Mouse (Mus musculus): ENCODE data around the gene Cym. TPM values are rescaled to one million over a fixed set of nuclear protein-coding genes. Genes with fewer than 3 reads are reported as not detected.

Cym gene
- not detected in 2 replicates for polyA plus RNA-seq (2012; ENCODE audit: insufficient read depth, low replicate concordance)

GRCm38 (mm10) chr3:107221608-107222007 is at the start of gene Cym:
TSS of gene Cym (minus strand) at chr3:107221732.
- Histone ChIP-seq H3K27me3 (replicated peaks) (peaks cover 22% of the 10 kb centered on the region), H3K9me3 (peaks cover 11% of the 10 kb centered on the region), H3K4me3 (replicated peaks) (no peak within 1 kb of the TSS), H3K4me1 (no peaks in the 10 kb centered on the region), H3K36me3 (replicated peaks; ENCODE audit: low read length) (no peaks in the 10 kb centered on the region)
- TF ChIP-seq FLI1 (IDR thresholded peaks at IDR 0.05; ENCODE audit: low read length) (no peak), GATA1 (IDR thresholded peaks at IDR 0.05; ENCODE audit: borderline replicate concordance, low read length) (no peak)

GRCm38 (mm10) chr3:107266814-107267345 is 45.3 kb upstream of the Cym start:
- Histone ChIP-seq H3K9me3 (no peaks in the 10 kb centered on the region), H3K4me1 (no peaks in the 10 kb centered on the region), H3K27me3 (replicated peaks) (peaks cover 32% of the 10 kb centered on the region), H3K36me3 (replicated peaks; ENCODE audit: low read length) (no peaks in the 10 kb centered on the region), H3K4me3 (replicated peaks) (no peak overlapping the region)
- no peak for TF ChIP-seq FLI1 (IDR thresholded peaks at IDR 0.05; ENCODE audit: low read length)
- no peak for TF ChIP-seq GATA1 (IDR thresholded peaks at IDR 0.05; ENCODE audit: borderline replicate concordance, low read length)

GRCm38 (mm10) chr3:107261851-107262165 is 40.3 kb upstream of the Cym start:
- no peaks in the 10 kb centered on the region for H3K4me1 ChIP-seq
- H3K9me3 ChIP-seq = no peaks in the 10 kb centered on the region
- no peak overlapping the region for H3K4me3 ChIP-seq (replicated peaks)
- peaks cover 25% of the 10 kb centered on the region for H3K27me3 ChIP-seq (replicated peaks)
- no peaks in the 10 kb centered on the region for H3K36me3 ChIP-seq (replicated peaks; ENCODE audit: low read length)
- no peak for TF ChIP-seq GATA1 (IDR thresholded peaks at IDR 0.05; ENCODE audit: borderline replicate concordance, low read length)
- TF ChIP-seq FLI1 (IDR thresholded peaks at IDR 0.05; ENCODE audit: low read length) = no peak

- peaks cover 24% of the 10 kb centered on the region for H3K27me3 ChIP-seq (replicated peaks)
- H3K4me1 ChIP-seq = no peaks in the 10 kb centered on the region
- H3K4me3 ChIP-seq (replicated peaks) = no peak overlapping the region
- no peaks in the 10 kb centered on the region for H3K36me3 ChIP-seq (replicated peaks; ENCODE audit: low read length)
- no peaks in the 10 kb centered on the region for H3K9me3 ChIP-seq
- TF ChIP-seq GATA1 (IDR thresholded peaks at IDR 0.05; ENCODE audit: borderline replicate concordance, low read length) = no peak
These were observed 39.7 kb upstream of the Cym start for GRCm38 (mm10) chr3:107260956-107261850.

- Histone ChIP-seq H3K9me3 (no peaks in the 10 kb centered on the region), H3K4me1 (no peaks in the 10 kb centered on the region), H3K36me3 (replicated peaks; ENCODE audit: low read length) (no peaks in the 10 kb centered on the region), H3K4me3 (replicated peaks) (no peak overlapping the region), H3K27me3 (replicated peaks) (peaks cover 20% of the 10 kb centered on the region)
- TF ChIP-seq GATA1 (IDR thresholded peaks at IDR 0.05; ENCODE audit: borderline replicate concordance, low read length) (no peak), FLI1 (IDR thresholded peaks at IDR 0.05; ENCODE audit: low read length) (no peak)
These were observed 36.4 kb upstream of the Cym start for GRCm38 (mm10) chr3:107257924-107258323.

- TF ChIP-seq FLI1 (IDR thresholded peaks at IDR 0.05; ENCODE audit: low read length) (no peak), GATA1 (IDR thresholded peaks at IDR 0.05; ENCODE audit: borderline replicate concordance, low read length) (no peak)
- no peaks in the 10 kb centered on the region for H3K36me3 ChIP-seq (replicated peaks; ENCODE audit: low read length)
These were observed 35.2 kb upstream of the Cym start for GRCm38 (mm10) chr3:107256724-107257123.

GRCm38 (mm10) chr3:107255992-107256391 is 34.5 kb upstream of the Cym start:
- H3K4me1 ChIP-seq = peaks cover 12% of the 10 kb centered on the region
- no peak for TF ChIP-seq FLI1 (IDR thresholded peaks at IDR 0.05; ENCODE audit: low read length)

More at GRCm38 (mm10) chr3:107256724-107257123, 35.2 kb upstream of the Cym start:
- Histone ChIP-seq H3K4me3 (replicated peaks) (no peak overlapping the region), H3K27me3 (replicated peaks) (peaks cover 18% of the 10 kb centered on the region), H3K4me1 (peaks cover 8% of the 10 kb centered on the region), H3K9me3 (no peaks in the 10 kb centered on the region)

GRCm38 (mm10) chr3:107253925-107254324 is 32.4 kb upstream of the Cym start:
- TF ChIP-seq GATA1 (IDR thresholded peaks at IDR 0.05; ENCODE audit: borderline replicate concordance, low read length) (no peak), FLI1 (IDR thresholded peaks at IDR 0.05; ENCODE audit: low read length) (no peak)
- no peak overlapping the region for H3K4me3 ChIP-seq (replicated peaks)
- peaks cover 16% of the 10 kb centered on the region for H3K27me3 ChIP-seq (replicated peaks)
- H3K9me3 ChIP-seq = no peaks in the 10 kb centered on the region
- no peaks in the 10 kb centered on the region for H3K36me3 ChIP-seq (replicated peaks; ENCODE audit: low read length)
- H3K4me1 ChIP-seq = peaks cover 17% of the 10 kb centered on the region

More at GRCm38 (mm10) chr3:107255992-107256391, 34.5 kb upstream of the Cym start:
- Histone ChIP-seq H3K9me3 (no peaks in the 10 kb centered on the region), H3K27me3 (replicated peaks) (peaks cover 18% of the 10 kb centered on the region), H3K36me3 (replicated peaks; ENCODE audit: low read length) (no peaks in the 10 kb centered on the region), H3K4me3 (replicated peaks) (no peak overlapping the region)

- Histone ChIP-seq H3K4me1 (peaks cover 17% of the 10 kb centered on the region), H3K36me3 (replicated peaks; ENCODE audit: low read length) (no peaks in the 10 kb centered on the region), H3K4me3 (replicated peaks) (peak overlapping the region; percentile 55), H3K27me3 (replicated peaks) (peaks cover 22% of the 10 kb centered on the region), H3K9me3 (no peaks in the 10 kb centered on the region)
- TF ChIP-seq FLI1 (IDR thresholded peaks at IDR 0.05; ENCODE audit: low read length) (no peak), GATA1 (IDR thresholded peaks at IDR 0.05; ENCODE audit: borderline replicate concordance, low read length) (no peak)
These were observed 30.5 kb upstream of the Cym start for GRCm38 (mm10) chr3:107252035-107252434.

- Histone ChIP-seq H3K4me1 (peaks cover 17% of the 10 kb centered on the region), H3K36me3 (replicated peaks; ENCODE audit: low read length) (no peaks in the 10 kb centered on the region), H3K4me3 (replicated peaks) (no peak overlapping the region), H3K9me3 (no peaks in the 10 kb centered on the region), H3K27me3 (replicated peaks) (peaks cover 26% of the 10 kb centered on the region)
- TF ChIP-seq GATA1 (IDR thresholded peaks at IDR 0.05; ENCODE audit: borderline replicate concordance, low read length) (no peak), FLI1 (IDR thresholded peaks at IDR 0.05; ENCODE audit: low read length) (no peak)
These were observed 28.8 kb upstream of the Cym start for GRCm38 (mm10) chr3:107250320-107250719.

Data from megakaryocyte, embryonic 14.5 days (primary cell).